Mouse (Mus musculus): ENCODE results near the gene Stip1. TPM values are rescaled to one million over a fixed set of nuclear protein-coding genes. Genes with fewer than 3 reads are reported as not detected.

Gene Stip1
- polyA plus RNA-seq, 1 experiment from 2014 or later, result 175 TPM

DNA sequence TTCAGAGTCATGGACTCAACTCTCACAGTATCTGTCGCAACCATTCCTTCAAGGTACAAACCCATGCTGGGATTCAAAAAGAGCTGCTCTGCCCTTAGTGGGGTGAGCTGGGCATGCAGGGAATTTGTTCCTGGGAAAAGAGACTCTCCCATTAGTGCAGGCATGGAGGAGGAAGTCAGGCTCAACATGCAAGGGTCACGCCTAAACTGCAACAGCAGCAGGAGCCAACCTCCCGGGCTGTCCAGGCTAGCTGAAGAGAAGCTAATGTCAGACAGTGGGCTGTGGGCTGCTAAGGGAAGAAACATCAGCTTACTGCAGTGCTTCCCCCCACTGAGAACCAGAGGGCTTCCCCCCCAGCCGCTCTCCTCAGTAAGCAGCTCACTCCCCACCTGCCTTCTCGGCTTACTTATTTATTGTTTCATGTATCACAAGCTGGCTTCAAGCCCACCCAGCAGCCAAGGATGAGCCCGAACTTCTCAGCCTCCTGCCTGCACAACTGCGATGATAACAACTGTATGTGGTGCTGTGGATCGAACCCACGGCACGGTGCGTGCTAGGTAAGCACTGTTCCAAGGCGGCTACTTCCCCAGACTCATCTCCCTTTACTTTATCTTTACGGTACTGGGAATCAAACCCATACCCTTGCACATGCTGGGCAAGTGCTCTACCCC, 67.4 kb downstream of the Stip1 start:
- H3K36me3 ChIP-seq (ENCODE audit: control insufficient read depth, insufficient read depth, low read length), result peaks cover 9% of the 10 kb centered on the region
- no peaks in the 10 kb centered on the region for H3K27me3 ChIP-seq (ENCODE audit: control insufficient read depth, insufficient read depth, low read length)
- H3K4me3 ChIP-seq (ENCODE audit: control insufficient read depth in 1 of 2, insufficient read depth in 1 of 2, low read depth in 1 of 2, low read length in 2 of 2), result no peak overlapping the region
- H3K4me1 ChIP-seq (ENCODE audit: control insufficient read depth in 2 of 2, insufficient read depth in 2 of 2, low read length in 2 of 2), result peaks cover 30 to 56% of the 10 kb centered on the region in 2 experiments
- no peak for ATAC-seq (ENCODE audit: insufficient number of reproducible peaks, insufficient read depth, low FRiP score, low read depth)
- peak overlapping the region in 1 of 2 experiments; percentile 19; a peak in 1 of 4 replicates for H3K27ac ChIP-seq (replicated peaks in 1 of 2; ENCODE audit: control insufficient read depth in 1 of 2, insufficient read depth in 1 of 2, low read depth in 2 of 2, low read length in 2 of 2)
- no peak overlapping the region for H3K4me2 ChIP-seq (ENCODE audit: low read length)
- WGBS, result 81% methylated on average over 13 of the region's 13 CpGs
- no peaks in the 10 kb centered on the region for H3K9me3 ChIP-seq (ENCODE audit: control insufficient read depth, low read length)
- peak overlapping the region; percentile 16; the same call in 1 of the 2 replicates for H3K9ac ChIP-seq (ENCODE audit: low read length)

DNA sequence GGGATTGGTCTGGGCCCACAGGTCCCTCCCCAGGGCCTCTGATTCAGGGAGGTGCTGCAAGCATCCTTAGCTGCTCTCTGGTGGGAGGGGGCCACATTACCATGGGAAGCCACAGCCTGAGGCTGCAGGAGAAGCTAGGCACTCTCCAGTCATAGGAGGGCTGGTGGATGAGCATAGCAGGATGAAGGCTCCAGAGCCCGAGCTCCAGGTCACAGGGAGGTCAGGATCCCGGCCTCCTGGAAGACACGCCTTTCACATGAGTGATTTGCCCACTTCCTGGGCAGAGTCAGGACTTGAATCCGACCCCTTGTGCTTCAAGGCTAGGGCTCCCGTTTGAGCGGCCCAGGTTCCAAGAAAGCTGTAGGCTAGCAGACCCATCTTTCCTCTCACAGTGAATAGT, 68.1 kb downstream of the Stip1 start:
- Histone ChIP-seq H3K4me1 (ENCODE audit: control insufficient read depth in 2 of 2, insufficient read depth in 2 of 2, low read length in 2 of 2) (peaks cover 28 to 49% of the 10 kb centered on the region in 2 experiments), H3K4me2 (ENCODE audit: low read length) (no peak overlapping the region), H3K4me3 (ENCODE audit: control insufficient read depth in 1 of 2, insufficient read depth in 1 of 2, low read depth in 1 of 2, low read length in 2 of 2) (no peak overlapping the region), H3K9me3 (ENCODE audit: control insufficient read depth, low read length) (no peaks in the 10 kb centered on the region), H3K27me3 (ENCODE audit: control insufficient read depth, insufficient read depth, low read length) (no peaks in the 10 kb centered on the region), H3K36me3 (ENCODE audit: control insufficient read depth, insufficient read depth, low read length) (peaks cover 2% of the 10 kb centered on the region; the same call in 1 of the 2 replicates), H3K9ac (ENCODE audit: low read length) (peak overlapping the region; percentile 16; the same call in 1 of the 2 replicates), H3K27ac (replicated peaks in 1 of 2; ENCODE audit: control insufficient read depth in 1 of 2, insufficient read depth in 1 of 2, low read depth in 2 of 2, low read length in 2 of 2) (peak overlapping the region in 1 of 2 experiments; percentile 19; a peak in 1 of 4 replicates)
- WGBS, result 41% methylated on average over 6 of the region's 6 CpGs
- no peak for ATAC-seq (ENCODE audit: insufficient number of reproducible peaks, insufficient read depth, low FRiP score, low read depth)

Other genes with a start within 250 kb of the Stip1 start
- gene Rps6ka4, start 199.3 kb downstream of the Stip1 start, polyA plus RNA-seq (2014; fragmentation: Nextera tagmentation; extraction: Ambion mirVana), result 11.1 and 13.9 TPM in 2 replicates
- gene Ccdc88b, start 181.8 kb downstream of the Stip1 start, polyA plus RNA-seq (2014; fragmentation: Nextera tagmentation; extraction: Ambion mirVana), result 0.22 and 0.65 TPM in 2 replicates
- 81.9 and 95.0 TPM in 2 replicates for gene Trmt112, start 130.3 kb downstream of the Stip1 start, polyA plus RNA-seq (2014; fragmentation: Nextera tagmentation; extraction: Ambion mirVana)
- gene Prdx5, start 129.9 kb downstream of the Stip1 start, polyA plus RNA-seq (2014; fragmentation: Nextera tagmentation; extraction: Ambion mirVana), result 192 and 210 TPM in 2 replicates
- gene Esrra, start 118.2 kb downstream of the Stip1 start, polyA plus RNA-seq (2014; fragmentation: Nextera tagmentation; extraction: Ambion mirVana), result 14.4 and 18.0 TPM in 2 replicates
- 1.4 and 1.7 TPM in 2 replicates for gene Catsperz, start 114.6 kb downstream of the Stip1 start, polyA plus RNA-seq (2014; fragmentation: Nextera tagmentation; extraction: Ambion mirVana)
- gene Kcnk4, start 105.5 kb downstream of the Stip1 start, polyA plus RNA-seq (2014; fragmentation: Nextera tagmentation; extraction: Ambion mirVana), result 0.27 and 0.46 TPM in 2 replicates
- gene Bad, start 98.1 kb downstream of the Stip1 start, polyA plus RNA-seq (2014; fragmentation: Nextera tagmentation; extraction: Ambion mirVana), result 55.9 and 58.0 TPM in 2 replicates
- gene Gpr137, start 97.5 kb downstream of the Stip1 start, polyA plus RNA-seq (2014; fragmentation: Nextera tagmentation; extraction: Ambion mirVana), result 20.7 and 20.8 TPM in 2 replicates
- 170 and 184 TPM in 2 replicates for gene Ppp1r14b, start 65.0 kb downstream of the Stip1 start, polyA plus RNA-seq (2014; fragmentation: Nextera tagmentation; extraction: Ambion mirVana)
- gene Plcb3, start 63.5 kb downstream of the Stip1 start, polyA plus RNA-seq (2014; fragmentation: Nextera tagmentation; extraction: Ambion mirVana), result 15.2 and 16.8 TPM in 2 replicates
- gene Fkbp2, start 59.5 kb downstream of the Stip1 start, polyA plus RNA-seq (2014; fragmentation: Nextera tagmentation; extraction: Ambion mirVana), result 64.2 and 65.1 TPM in 2 replicates
- 141 and 153 TPM in 2 replicates for gene Vegfb, start 52.3 kb downstream of the Stip1 start, polyA plus RNA-seq (2014; fragmentation: Nextera tagmentation; extraction: Ambion mirVana)
- gene Dnajc4, start 47.4 kb downstream of the Stip1 start, polyA plus RNA-seq (2014; fragmentation: Nextera tagmentation; extraction: Ambion mirVana), result 40.0 and 42.9 TPM in 2 replicates
- gene Nudt22, start 43.9 kb downstream of the Stip1 start, polyA plus RNA-seq (2014; fragmentation: Nextera tagmentation; extraction: Ambion mirVana), result 29.7 and 31.8 TPM in 2 replicates
- 20.0 and 22.0 TPM in 2 replicates for gene Trpt1, start 43.8 kb downstream of the Stip1 start, polyA plus RNA-seq (2014; fragmentation: Nextera tagmentation; extraction: Ambion mirVana)
- 5.2 and 6.6 TPM in 2 replicates for gene Fermt3, start 20.5 kb downstream of the Stip1 start, polyA plus RNA-seq (2014; fragmentation: Nextera tagmentation; extraction: Ambion mirVana)
- gene Macrod1, start 16.8 kb upstream of the Stip1 start, polyA plus RNA-seq (2014; fragmentation: Nextera tagmentation; extraction: Ambion mirVana), result 50.5 and 53.0 TPM in 2 replicates
- gene Flrt1, start 65.8 kb upstream of the Stip1 start, polyA plus RNA-seq (2014; fragmentation: Nextera tagmentation; extraction: Ambion mirVana), result 1.4 and 1.5 TPM in 2 replicates
- gene Otub1, start 166.3 kb upstream of the Stip1 start, polyA plus RNA-seq (2014; fragmentation: Nextera tagmentation; extraction: Ambion mirVana), result 151 and 153 TPM in 2 replicates
- gene Cox8a, start 177.6 kb upstream of the Stip1 start, polyA plus RNA-seq (2014; fragmentation: Nextera tagmentation; extraction: Ambion mirVana), result 2,457 and 2,575 TPM in 2 replicates
- 55.9 and 58.5 TPM in 2 replicates for gene Naa40, start 201.2 kb upstream of the Stip1 start, polyA plus RNA-seq (2014; fragmentation: Nextera tagmentation; extraction: Ambion mirVana)
- gene Rcor2, start 227.4 kb upstream of the Stip1 start, polyA plus RNA-seq (2014; fragmentation: Nextera tagmentation; extraction: Ambion mirVana), result 6.1 and 10.7 TPM in 2 replicates

Data from heart, embryonic 14.5 days (tissue).